Mouse (Mus musculus) kidney, postnatal 10 days (tissue): ENCODE data around the gene Selenow.

ENCODE experiments used
- DNase-seq: peaks from one replicate; pipeline ENCODE4 v3.0.0; 2021; ENCODE audit warnings: mixed read lengths

Gene Selenow

DNA sequence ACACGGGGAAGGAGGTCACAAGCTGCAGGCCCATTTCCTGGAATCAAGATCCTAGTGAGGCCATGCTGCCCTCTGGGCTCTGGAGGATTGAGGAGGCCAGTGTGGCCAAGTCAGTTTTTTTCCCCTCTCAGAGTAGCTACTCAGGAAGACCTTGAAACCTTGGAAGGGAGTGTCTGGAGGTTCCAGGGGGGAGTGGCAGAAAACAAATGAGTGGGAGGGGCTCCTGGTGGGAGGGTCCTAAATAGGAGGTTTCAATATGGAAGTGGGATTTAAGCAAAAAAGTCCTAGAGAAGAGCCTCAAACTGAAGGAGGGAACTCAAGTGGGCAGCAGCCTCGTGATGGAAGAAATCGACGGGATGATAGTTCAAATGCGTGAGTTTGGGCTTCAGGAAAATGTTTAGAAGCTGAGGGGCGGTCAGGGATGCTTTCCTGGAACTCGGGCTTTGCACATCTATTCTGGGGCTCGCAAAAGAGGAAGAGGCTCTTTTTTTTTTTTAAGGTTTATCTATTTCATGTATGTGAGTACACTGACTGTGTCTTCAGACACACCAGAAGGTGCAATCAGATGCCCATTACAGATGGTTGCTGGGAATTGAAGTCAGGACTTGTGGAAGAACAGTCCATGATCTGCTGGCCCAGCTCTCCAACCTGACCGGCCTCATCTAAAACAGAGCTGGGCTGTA, 20.7 kb downstream of the Selenow start:
- no peak for DNase-seq

DNA sequence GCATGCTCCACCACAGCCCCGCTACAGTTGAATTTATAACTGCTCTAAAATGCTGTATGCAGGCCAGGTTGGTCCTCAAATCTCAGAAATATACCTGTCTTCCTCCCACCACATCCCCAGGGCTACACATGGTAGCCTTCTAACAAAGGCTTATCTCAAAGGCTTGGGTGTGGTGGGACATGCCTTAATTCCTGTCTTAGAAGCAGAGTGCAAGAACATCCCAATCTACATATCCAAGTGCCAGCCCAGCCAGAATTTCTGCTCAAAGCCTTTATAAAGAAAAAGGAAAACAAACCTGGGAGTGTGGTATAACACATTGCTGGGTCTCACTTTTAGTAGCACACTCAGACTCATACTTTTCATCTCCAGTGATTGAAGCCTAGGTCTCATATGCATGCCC, 28.0 kb downstream of the Selenow start:
- DNase-seq = no peak

DNA sequence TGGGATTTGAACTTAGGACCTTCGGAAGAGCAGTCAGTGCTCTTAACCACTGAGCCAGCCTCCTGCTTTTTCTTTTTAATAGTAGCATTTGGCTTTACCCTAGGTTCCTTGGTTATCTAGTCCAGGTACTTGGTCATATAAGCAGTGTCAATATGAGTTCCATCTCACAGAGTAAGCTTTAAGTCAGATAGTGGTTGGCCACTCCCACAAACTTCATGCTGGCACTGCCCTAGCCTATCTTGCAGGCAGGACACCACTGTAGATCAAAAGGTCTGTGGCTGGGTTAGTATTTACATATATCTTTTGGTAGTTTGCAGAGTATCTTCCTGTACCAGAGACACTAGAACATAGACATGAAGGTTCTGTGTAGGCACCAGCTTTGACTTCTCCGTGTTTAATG, 38.1 kb downstream of the Selenow start:
- no peak for DNase-seq

DNA sequence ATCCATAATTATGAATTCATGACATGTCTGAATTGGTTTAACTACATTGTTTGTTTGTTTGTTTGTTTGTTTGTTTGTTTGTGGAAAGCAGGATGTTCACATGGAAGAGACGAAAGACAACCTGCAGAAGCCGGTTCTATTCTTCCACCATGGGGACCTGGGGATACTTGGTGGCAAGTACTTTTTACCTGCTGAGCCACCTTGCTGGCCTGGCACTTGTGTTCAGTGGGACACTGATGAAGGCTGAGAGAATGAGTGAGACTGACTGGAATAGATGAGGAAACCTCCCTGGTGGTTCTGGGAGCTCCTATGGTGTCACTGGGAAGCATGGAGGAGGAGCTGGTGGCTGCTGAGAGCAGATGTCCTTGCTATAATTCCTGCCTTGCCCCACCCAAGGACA, 39.9 kb downstream of the Selenow start, which contains the start of gene Crxos:
Crxos (plus strand) TSS at position 301 of the 400 bp plus-strand sequence.
- no peak for DNase-seq

DNA sequence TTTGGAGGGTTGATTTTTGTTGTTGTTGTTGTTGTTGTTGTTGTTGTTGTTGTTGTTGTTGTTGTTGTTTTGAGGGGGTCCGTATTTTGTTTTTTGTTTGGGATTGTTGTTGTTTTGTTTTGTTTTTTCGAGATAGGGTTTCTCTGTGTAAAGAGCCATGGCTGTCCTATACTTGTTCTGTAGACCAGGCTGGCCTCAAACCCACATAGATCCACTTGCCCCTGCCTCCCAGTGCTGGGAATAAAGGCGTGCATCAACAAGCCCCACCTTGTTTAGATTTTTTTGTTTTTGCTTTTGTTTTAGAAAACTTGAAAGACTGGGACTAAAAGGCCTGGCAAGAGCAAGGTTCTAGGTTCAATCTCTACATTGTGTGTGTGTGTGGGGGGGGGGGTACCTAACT, 40.4 kb downstream of the Selenow start:
- DNase-seq = no peak

DNA sequence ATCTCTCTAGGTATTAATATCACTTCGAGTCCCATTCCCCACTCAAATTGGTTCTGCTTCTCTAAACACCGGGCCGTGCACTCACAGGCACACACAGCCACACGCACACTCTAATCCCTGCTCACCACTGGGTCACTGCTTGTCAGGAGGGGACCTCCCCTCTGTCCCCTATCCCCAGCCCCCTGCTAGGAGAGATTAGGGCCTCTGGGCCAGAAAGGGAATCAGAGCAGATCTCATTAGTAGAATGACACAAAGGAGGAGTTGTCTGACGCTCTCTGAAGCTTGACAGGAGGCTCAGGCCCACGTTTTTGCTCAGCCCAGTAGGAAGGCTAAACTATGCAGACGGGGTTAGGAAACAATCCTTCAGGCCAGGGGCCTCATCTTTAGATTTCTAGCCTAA, 40.8 kb downstream of the Selenow start:
- DNase-seq = no peak

DNA sequence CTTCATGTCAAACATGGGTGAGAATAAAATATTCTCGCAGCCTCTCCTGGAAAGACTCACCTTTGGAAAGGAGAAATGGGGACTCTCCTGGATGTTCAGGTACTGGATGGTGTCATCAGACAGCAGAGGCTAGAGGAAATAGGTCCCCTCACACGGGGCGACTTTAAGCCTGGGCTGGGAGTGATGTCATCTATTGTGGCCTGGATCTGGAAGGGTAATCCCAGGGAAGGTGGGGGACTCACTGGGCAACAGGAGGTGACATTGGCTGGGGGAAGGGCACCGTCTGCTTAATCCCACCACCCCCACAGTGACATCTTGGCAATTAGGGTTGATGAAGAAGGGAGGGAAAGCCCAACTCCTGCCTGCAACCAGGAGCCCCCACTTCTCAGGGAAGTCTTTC, 42.4 kb downstream of the Selenow start, which contains the start of gene Crx:
Crx (minus strand) TSS at position 213 of the 400 bp plus-strand sequence.
- DNase-seq = no peak
